Mouse (Mus musculus): ENCODE measurements around the gene Srcin1. TPM values are rescaled to one million over a fixed set of nuclear protein-coding genes. Genes with fewer than 3 reads are reported as not detected.

Srcin1 gene
- polyA plus RNA-seq, 1 experiment from 2014 or later = 2.2 TPM

DNA sequence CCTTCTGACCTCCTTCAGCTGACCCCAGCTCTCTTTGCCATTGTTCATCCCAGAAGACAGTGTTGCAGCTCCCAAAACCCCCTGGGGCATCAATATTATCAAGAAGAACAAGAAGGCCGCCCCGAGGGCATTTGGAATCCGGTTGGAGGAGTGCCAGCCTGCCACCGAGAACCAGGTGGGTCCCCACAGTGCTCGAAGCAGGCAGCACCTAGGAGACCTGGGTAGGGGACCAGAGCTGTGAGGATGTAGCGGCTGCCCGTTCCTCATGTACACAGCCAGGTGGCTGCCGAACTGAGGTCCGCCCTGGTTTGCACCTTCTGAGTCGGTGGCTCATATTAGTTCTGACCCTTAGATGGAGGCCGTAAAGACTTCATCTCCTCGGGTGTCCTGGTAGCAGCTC lies 110.0 kb downstream of the Srcin1 start:
- DNase-seq (ENCODE audit: low spot score, missing footprints) (no peak), ATAC-seq (ENCODE audit: low FRiP score) (no peak)
- Histone ChIP-seq H3K4me1 (ENCODE audit: control insufficient read depth, insufficient read depth, low read length) (no peaks in the 10 kb centered on the region; the same call in 1 of the 2 replicates), H3K9ac (ENCODE audit: low read length) (no peak overlapping the region), H3K4me2 (no peak overlapping the region), H3K9me3 (ENCODE audit: control insufficient read depth, low read length) (no peaks in the 10 kb centered on the region), H3K27ac (ENCODE audit: low read depth, low read length) (no peak overlapping the region), H3K4me3 (ENCODE audit: low read depth, low read length) (no peak overlapping the region), H3K36me3 (ENCODE audit: control insufficient read depth, insufficient read depth, low read length) (no peaks in the 10 kb centered on the region), H3K27me3 (ENCODE audit: control insufficient read depth, insufficient read depth, low read length) (peaks cover 14% of the 10 kb centered on the region)
- WGBS = 90% methylated on average over 12 of the region's 12 CpGs

DNA sequence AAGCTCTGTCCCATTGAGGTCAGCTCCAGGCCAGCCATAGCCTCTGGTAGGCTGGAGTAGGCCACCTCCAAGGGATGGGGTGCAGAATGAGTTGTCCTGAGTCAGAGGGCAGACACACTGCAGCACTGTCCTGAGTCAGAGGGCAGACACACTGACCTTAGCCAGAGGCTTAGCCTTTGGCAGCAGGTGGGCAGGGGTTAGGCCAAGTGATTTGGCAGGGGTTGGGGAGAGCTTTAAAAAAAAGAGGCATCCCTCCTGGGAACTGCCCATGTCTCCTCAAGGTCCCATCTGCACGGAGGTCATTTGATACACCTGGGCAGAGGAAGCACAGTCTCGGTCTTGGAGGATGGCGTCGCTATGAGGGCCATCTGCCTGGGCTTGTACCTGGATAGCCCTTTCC lies 112.0 kb downstream of the Srcin1 start:
- DNase-seq (ENCODE audit: low spot score, missing footprints) (no peak), ATAC-seq (ENCODE audit: low FRiP score) (no peak)
- no peak overlapping the region for H3K27ac ChIP-seq (ENCODE audit: low read depth, low read length)
- no peak overlapping the region for H3K4me2 ChIP-seq
- no peaks in the 10 kb centered on the region; the same call in 1 of the 2 replicates for H3K4me1 ChIP-seq (ENCODE audit: control insufficient read depth, insufficient read depth, low read length)
- no peak overlapping the region for H3K4me3 ChIP-seq (ENCODE audit: low read depth, low read length)
- 87% methylated on average over 4 of the region's 4 CpGs for WGBS
- no peaks in the 10 kb centered on the region for H3K9me3 ChIP-seq (ENCODE audit: control insufficient read depth, low read length)
- H3K36me3 ChIP-seq (ENCODE audit: control insufficient read depth, insufficient read depth, low read length) = 0 out of 2 replicates have a peak, but pooled peaks cover 2% of the 10 kb centered on the region
- no peak overlapping the region for H3K9ac ChIP-seq (ENCODE audit: low read length)
- H3K27me3 ChIP-seq (ENCODE audit: control insufficient read depth, insufficient read depth, low read length) = peaks cover 14% of the 10 kb centered on the region

DNA sequence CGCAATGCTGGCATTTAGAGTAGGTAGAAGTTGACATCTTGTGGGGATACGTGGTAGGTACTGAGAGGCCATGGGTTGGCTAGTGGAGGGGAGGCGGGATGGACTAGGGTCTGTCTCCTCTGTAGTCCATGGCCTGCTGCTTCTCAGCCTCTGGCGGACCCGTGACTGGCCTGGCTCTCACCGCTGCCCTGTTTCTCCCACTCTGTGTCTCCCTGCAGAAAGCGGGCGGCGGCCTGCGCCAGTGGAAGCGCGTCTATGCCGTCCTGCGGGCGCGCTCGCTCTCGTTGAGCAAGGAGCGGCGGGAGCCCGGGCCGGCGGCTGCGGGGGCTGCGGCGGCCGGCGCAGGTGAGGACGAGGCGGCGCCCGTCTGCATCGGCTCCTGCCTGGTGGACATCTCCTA lies 112.8 kb downstream of the Srcin1 start:
- no peaks in the 10 kb centered on the region for H3K9me3 ChIP-seq (ENCODE audit: control insufficient read depth, low read length)
- ATAC-seq (ENCODE audit: low FRiP score) (no peak), DNase-seq (ENCODE audit: low spot score, missing footprints) (no peak)
- H3K9ac ChIP-seq (ENCODE audit: low read length) = no peak overlapping the region
- 42% methylated on average over 33 of the region's 33 CpGs for WGBS
- H3K27ac ChIP-seq (ENCODE audit: low read depth, low read length) = no peak overlapping the region
- peaks cover 14% of the 10 kb centered on the region for H3K27me3 ChIP-seq (ENCODE audit: control insufficient read depth, insufficient read depth, low read length)
- 0 out of 2 replicates have a peak, but pooled peaks cover 2% of the 10 kb centered on the region for H3K36me3 ChIP-seq (ENCODE audit: control insufficient read depth, insufficient read depth, low read length)
- no peak overlapping the region for H3K4me3 ChIP-seq (ENCODE audit: low read depth, low read length)
- no peaks in the 10 kb centered on the region; the same call in 1 of the 2 replicates for H3K4me1 ChIP-seq (ENCODE audit: control insufficient read depth, insufficient read depth, low read length)
- H3K4me2 ChIP-seq = no peak overlapping the region

DNA sequence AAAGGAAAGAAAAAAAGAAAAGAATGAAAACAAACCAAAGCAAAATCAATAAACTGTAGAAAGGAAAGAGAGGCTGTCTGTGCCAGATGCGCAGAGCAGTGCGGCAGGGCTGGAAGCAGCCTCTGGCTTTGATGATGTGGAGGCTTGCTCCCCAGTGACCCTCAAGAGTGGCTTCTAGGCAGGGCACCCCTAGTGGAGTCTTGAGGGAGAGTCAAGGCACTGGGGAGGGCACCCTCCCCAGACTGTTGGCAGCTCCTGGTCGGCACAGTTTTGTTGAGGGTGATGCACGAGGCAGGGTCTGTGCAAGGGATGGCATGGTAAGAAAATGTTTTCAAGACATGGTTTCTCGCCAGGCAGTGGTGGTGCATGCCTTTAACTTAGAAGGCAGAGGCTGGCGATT lies 113.4 kb downstream of the Srcin1 start:
- Histone ChIP-seq H3K9me3 (ENCODE audit: control insufficient read depth, low read length) (no peaks in the 10 kb centered on the region), H3K27me3 (ENCODE audit: control insufficient read depth, insufficient read depth, low read length) (peaks cover 14% of the 10 kb centered on the region), H3K36me3 (ENCODE audit: control insufficient read depth, insufficient read depth, low read length) (0 out of 2 replicates have a peak, but pooled peaks cover 2% of the 10 kb centered on the region), H3K4me2 (no peak overlapping the region), H3K27ac (ENCODE audit: low read depth, low read length) (no peak overlapping the region), H3K9ac (ENCODE audit: low read length) (no peak overlapping the region), H3K4me3 (ENCODE audit: low read depth, low read length) (no peak overlapping the region), H3K4me1 (ENCODE audit: control insufficient read depth, insufficient read depth, low read length) (no peaks in the 10 kb centered on the region; the same call in 1 of the 2 replicates)
- DNase-seq (ENCODE audit: low spot score, missing footprints) (no peak), ATAC-seq (ENCODE audit: low FRiP score) (no peak)
- WGBS = 86% methylated on average over 6 of the region's 6 CpGs

DNA sequence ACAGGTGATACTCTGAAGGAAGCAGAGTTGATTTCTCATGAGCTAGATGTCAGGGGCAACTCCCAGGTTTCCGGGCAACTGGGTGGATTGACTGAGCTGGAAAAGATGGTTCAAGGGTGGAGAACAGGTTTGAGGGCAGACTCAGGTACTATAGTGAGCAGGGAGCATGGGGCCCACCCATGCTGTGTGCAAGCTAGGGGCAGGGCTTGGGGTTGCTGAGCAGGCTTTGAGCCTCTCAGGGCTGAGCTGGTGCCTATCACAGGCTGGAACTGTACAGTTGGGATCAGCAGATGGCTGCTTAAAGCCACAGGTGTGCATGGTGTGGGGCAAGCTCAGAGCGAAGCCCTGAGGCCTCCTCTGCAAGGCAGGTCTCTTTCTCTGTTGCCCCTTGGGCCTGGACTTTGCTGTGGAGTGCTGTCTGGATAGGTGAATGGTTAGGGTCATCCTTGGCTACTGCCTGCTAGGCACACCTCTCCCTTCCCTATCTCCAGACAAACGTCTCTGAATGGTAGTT lies 114.6 kb downstream of the Srcin1 start:
- no peaks in the 10 kb centered on the region; the same call in 1 of the 2 replicates for H3K4me1 ChIP-seq (ENCODE audit: control insufficient read depth, insufficient read depth, low read length)
- H3K36me3 ChIP-seq (ENCODE audit: control insufficient read depth, insufficient read depth, low read length) = peaks cover 2% of the 10 kb centered on the region; the same call in 1 of the 2 replicates
- WGBS = 85% methylated on average over 3 of the region's 3 CpGs
- no peak for ATAC-seq (ENCODE audit: low FRiP score)
- H3K4me2 ChIP-seq = no peak overlapping the region
- H3K27me3 ChIP-seq (ENCODE audit: control insufficient read depth, insufficient read depth, low read length) = peaks cover 14% of the 10 kb centered on the region
- no peak for DNase-seq (ENCODE audit: low spot score, missing footprints)
- H3K9me3 ChIP-seq (ENCODE audit: control insufficient read depth, low read length) = no peaks in the 10 kb centered on the region
- no peak overlapping the region for H3K4me3 ChIP-seq (ENCODE audit: low read depth, low read length)
- H3K27ac ChIP-seq (ENCODE audit: low read depth, low read length) = no peak overlapping the region
- no peak overlapping the region for H3K9ac ChIP-seq (ENCODE audit: low read length)

Other genes starting within 250 kb of the Srcin1 start
- gene Gpr179, start 224.1 kb downstream of the Srcin1 start, polyA plus RNA-seq (2014; fragmentation: Nextera tagmentation; extraction: Ambion mirVana) = 0.03 TPM in 1 of 2 replicates, not detected in the other
- 3.4 and 3.7 TPM in 2 replicates for gene Socs7, start 213.6 kb downstream of the Srcin1 start, polyA plus RNA-seq (2014; fragmentation: Nextera tagmentation; extraction: Ambion mirVana)
- gene Arhgap23, start 160.7 kb downstream of the Srcin1 start, polyA plus RNA-seq (2014; fragmentation: Nextera tagmentation; extraction: Ambion mirVana) = 2.5 and 2.8 TPM in 2 replicates
- 0.11 TPM in 1 of 2 replicates, not detected in the other for gene 4933428G20Rik, start 75.8 kb downstream of the Srcin1 start, polyA plus RNA-seq (2014; fragmentation: Nextera tagmentation; extraction: Ambion mirVana)
- 7.0 and 12.0 TPM in 2 replicates for gene Epop, start 53.5 kb upstream of the Srcin1 start, polyA plus RNA-seq (2014; fragmentation: Nextera tagmentation; extraction: Ambion mirVana)
- gene Mllt6, start 87.2 kb upstream of the Srcin1 start, polyA plus RNA-seq (2014; fragmentation: Nextera tagmentation; extraction: Ambion mirVana) = 3.5 and 4.3 TPM in 2 replicates
- gene Cisd3, start 109.6 kb upstream of the Srcin1 start, polyA plus RNA-seq (2014; fragmentation: Nextera tagmentation; extraction: Ambion mirVana) = 13.4 and 19.0 TPM in 2 replicates
- 13.4 and 16.1 TPM in 2 replicates for gene Pcgf2, start 124.3 kb upstream of the Srcin1 start, polyA plus RNA-seq (2014; fragmentation: Nextera tagmentation; extraction: Ambion mirVana)
- 477 and 517 TPM in 2 replicates for gene Psmb3, start 127.2 kb upstream of the Srcin1 start, polyA plus RNA-seq (2014; fragmentation: Nextera tagmentation; extraction: Ambion mirVana)
- 2.4 TPM in 2 replicates for gene Pip4k2b, start 168.5 kb upstream of the Srcin1 start, polyA plus RNA-seq (2014; fragmentation: Nextera tagmentation; extraction: Ambion mirVana)
- gene Cwc25, start 190.4 kb upstream of the Srcin1 start, polyA plus RNA-seq (2014; fragmentation: Nextera tagmentation; extraction: Ambion mirVana) = 12.6 and 15.0 TPM in 2 replicates
- gene 1700001P01Rik, start 199.7 kb upstream of the Srcin1 start, polyA plus RNA-seq (2014; fragmentation: Nextera tagmentation; extraction: Ambion mirVana) = 0.47 and 0.78 TPM in 2 replicates
- gene Rpl23, start 206.3 kb upstream of the Srcin1 start, polyA plus RNA-seq (2014; fragmentation: Nextera tagmentation; extraction: Ambion mirVana) = 441 and 443 TPM in 2 replicates
- 52.6 and 59.2 TPM in 2 replicates for gene Lasp1, start 222.8 kb upstream of the Srcin1 start, polyA plus RNA-seq (2014; fragmentation: Nextera tagmentation; extraction: Ambion mirVana)